Mouse (Mus musculus) layer of hippocampus, postnatal 10 days (tissue): ENCODE results near the gene Tsr3. TPM values are rescaled to one million over a fixed set of nuclear protein-coding genes. Genes with fewer than 3 reads are reported as not detected.

Experiments
- DNase-seq, 2 experiments: peaks; one replicate each; pipeline ENCODE4 v3.0.0; 2021; ENCODE audit warnings: low spot score in 2 of 2
- microRNA-seq, 2 experiments: library from miRNA; unstranded; fragments of <30 nt; microRNA quantifications; one replicate each; pipeline ENCODE4 v1.2.0; 2021
- total RNA-seq, 2 experiments: library from RNA; stranded (reverse); gene quantifications; 2 replicates each; pipeline ENCODE4 v1.2.3; 2021

Gene Tsr3
- total RNA-seq, 2 experiments from 2014 or later: 31.0 to 35.6 TPM

GRCm38 (mm10) chr17:25290411-25290810 lies 50.4 kb downstream of the Tsr3 start:
- no peak for DNase-seq

Small RNAs within 50 kb of the gene (microRNA-seq; reads per million reads assigned to microRNA genes)
- 26.7 to 28.8 reads per million in 2 experiments for gene Mir3547

Other genes starting within 250 kb of the Tsr3 start
- gene Cramp1l, start 224.4 kb upstream of the Tsr3 start, total RNA-seq: 10 to 100 TPM; 27.2 to 28.9 TPM
- gene Ift140, start 224.1 kb upstream of the Tsr3 start, total RNA-seq: 10 to 100 TPM; 25.6 to 30.1 TPM
- gene Tmem204, start 156.6 kb upstream of the Tsr3 start, total RNA-seq: 1 to 10 TPM; 7.4 to 7.9 TPM
- 10 to 100 TPM; 36.5 to 43.3 TPM for gene Telo2, start 124.2 kb upstream of the Tsr3 start, total RNA-seq
- 1 to 10 TPM in 1 of 2 experiments, under 1 TPM in 1; 0.89 to 1.4 TPM for gene Ptx4, start 119.4 kb upstream of the Tsr3 start, total RNA-seq
- 10 to 100 TPM; 40.3 to 46.5 TPM for gene Clcn7, start 106.8 kb upstream of the Tsr3 start, total RNA-seq
- under 1 TPM in 1 of 2 experiments, not detected in 1; 0.18 TPM for gene Ccdc154, start 77.7 kb upstream of the Tsr3 start, total RNA-seq
- not detected for gene Gm38655, start 64.7 kb upstream of the Tsr3 start, total RNA-seq
- gene BC003965, start 55.6 kb upstream of the Tsr3 start, total RNA-seq: 10 to 100 TPM; 18.2 to 19.0 TPM
- 10 to 100 TPM; 32.0 to 33.7 TPM for gene Unkl, start 51.8 kb upstream of the Tsr3 start, total RNA-seq
- gene Gnptg, start within 50 bp of the Tsr3 start, total RNA-seq: 10 to 100 TPM; 59.1 to 62.9 TPM
- 10 to 100 TPM; 13.7 to 14.6 TPM for gene Baiap3, start 16.2 kb downstream of the Tsr3 start, total RNA-seq
- 100 to 1,000 TPM; 238 to 255 TPM for gene Ube2i, start 34.5 kb downstream of the Tsr3 start, total RNA-seq
- gene Prss34, start 58.2 kb downstream of the Tsr3 start, total RNA-seq: not detected
- gene Prss28, start 68.5 kb downstream of the Tsr3 start, total RNA-seq: not detected
- not detected for gene Prss29, start 78.5 kb downstream of the Tsr3 start, total RNA-seq
- gene Tpsab1, start 105.4 kb downstream of the Tsr3 start, total RNA-seq: not detected
- gene Tpsb2, start 126.1 kb downstream of the Tsr3 start, total RNA-seq: 1 to 10 TPM in 1 of 2 experiments, under 1 TPM in 1; 0.42 to 1.0 TPM
- gene Tpsg1, start 129.1 kb downstream of the Tsr3 start, total RNA-seq: not detected
- gene Cacna1h, start 193.6 kb downstream of the Tsr3 start, total RNA-seq: 100 to 1,000 TPM in 1 of 2 experiments, 10 to 100 TPM in 1; 91.4 to 104 TPM
- gene Tekt4, start 214.4 kb downstream of the Tsr3 start, total RNA-seq: 1 to 10 TPM; 1.3 to 3.1 TPM